Mouse (Mus musculus) small intestine, adult 2 months (tissue): ENCODE results near the gene Nudt17.

Experiments
- CTCF ChIP-seq: fragments of 200-500 bp; IDR thresholded peaks from 2 replicates; pipeline ENCODE4 v1.5.1; 2012; ENCODE audit warnings: low read depth, mild to moderate bottlenecking, control low read depth, inconsistent platforms, low read length, moderate library complexity, mixed read lengths; ENCODE audit not compliant: insufficient replicate concordance, insufficient read length; ENCODE audit errors: extremely low read depth
- POLR2A ChIP-seq: fragments of 200-500 bp; IDR thresholded peaks from 2 replicates; pipeline ENCODE4 v1.6.1; 2012; ENCODE audit warnings: low read depth, mild to moderate bottlenecking, control low read depth, inconsistent platforms, low read length, moderate library complexity

DNA sequence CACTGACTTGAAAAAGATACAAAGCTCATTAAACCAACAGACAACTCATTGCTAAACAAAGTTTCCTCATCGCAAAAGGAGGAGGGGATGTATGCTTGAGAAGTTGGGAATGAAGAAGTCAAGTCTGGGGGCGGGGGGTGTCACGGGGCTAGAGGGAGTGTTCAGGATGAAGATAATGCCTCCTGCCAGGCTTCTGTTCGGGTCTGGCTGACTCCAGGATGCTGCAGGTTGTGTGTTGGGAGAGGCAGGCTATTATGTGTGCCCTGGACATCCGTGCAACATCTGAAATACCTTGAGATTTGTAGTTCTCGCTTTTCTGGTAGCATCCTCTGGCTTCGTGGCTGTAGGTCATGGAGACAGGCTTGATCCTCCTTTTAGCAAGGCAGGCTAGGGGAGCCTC lies 29.9 kb downstream of the Nudt17 start:
- TF ChIP-seq CTCF, result no peak
- no peak for TF ChIP-seq POLR2A
